Mouse (Mus musculus) embryo, embryonic 10 days (tissue): Measurements from ENCODE around the gene Omg.

Experiments
- DNase-seq: peaks from one replicate; pipeline ENCODE4 v3.0.0-alpha.2; 2015; ENCODE audit warnings: low spot score

The Omg gene

DNA sequence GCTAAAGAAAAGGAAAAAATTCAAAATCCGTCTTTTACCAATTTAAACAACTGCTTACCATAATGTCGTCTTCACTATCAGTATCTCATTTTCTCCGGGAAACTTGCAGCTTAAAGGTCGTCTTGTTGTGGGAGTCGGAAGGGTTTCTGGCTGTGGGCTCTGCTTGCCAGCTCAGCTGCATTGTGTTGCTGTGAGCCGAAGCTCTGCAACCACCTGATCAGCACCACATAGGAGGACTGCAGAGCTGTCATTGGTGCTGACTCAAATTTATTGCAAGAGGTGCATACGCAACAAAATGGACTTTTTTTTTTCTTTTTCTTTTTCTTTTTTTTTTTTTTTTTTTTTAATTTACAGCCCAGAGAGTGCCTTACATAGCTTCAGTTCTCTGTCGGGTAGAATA, at the start of gene Omg:
TSS of gene Omg (minus strand) at position 240 of the 400 bp plus-strand sequence.
- no peak for DNase-seq

DNA sequence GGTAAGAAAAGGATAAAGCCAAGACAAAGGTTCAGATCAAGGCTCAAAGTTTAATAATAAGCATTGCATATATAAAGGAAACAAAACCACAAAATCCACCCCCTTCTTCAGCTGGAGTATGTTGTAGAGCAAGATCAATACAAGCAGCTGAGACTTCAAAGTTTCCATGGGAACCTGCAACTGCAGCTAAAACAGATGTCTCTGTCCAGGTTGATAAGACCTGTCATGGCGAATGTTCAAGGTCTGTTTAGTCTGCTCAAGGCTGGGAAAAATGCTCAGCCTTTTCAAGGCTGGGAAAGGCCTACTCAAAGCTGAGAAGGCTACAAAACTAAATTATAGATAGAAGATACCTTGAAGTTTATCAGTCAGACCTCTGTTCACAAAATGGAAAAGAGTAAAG, 48.7 kb upstream of the Omg start:
- DNase-seq, result no peak

DNA sequence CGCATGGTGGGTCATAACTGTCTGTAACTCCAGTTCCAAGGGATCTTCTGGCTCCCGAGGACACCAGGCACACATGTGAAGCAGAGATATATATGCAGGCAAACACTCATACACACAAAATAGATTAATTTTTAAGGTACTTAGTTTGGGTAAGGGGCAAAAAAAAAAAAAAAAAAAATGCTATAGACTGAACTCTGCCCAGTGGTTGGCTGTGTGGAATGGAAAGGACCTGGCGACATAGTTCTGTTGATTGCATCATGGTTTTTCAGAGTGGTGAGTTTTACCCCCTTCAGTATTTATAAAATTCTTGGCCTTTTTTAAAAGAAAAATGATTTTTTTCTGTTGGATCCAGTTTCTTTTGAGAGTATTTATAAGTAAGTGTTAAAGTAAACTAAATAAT, 32.4 kb upstream of the Omg start:
- no peak for DNase-seq

DNA sequence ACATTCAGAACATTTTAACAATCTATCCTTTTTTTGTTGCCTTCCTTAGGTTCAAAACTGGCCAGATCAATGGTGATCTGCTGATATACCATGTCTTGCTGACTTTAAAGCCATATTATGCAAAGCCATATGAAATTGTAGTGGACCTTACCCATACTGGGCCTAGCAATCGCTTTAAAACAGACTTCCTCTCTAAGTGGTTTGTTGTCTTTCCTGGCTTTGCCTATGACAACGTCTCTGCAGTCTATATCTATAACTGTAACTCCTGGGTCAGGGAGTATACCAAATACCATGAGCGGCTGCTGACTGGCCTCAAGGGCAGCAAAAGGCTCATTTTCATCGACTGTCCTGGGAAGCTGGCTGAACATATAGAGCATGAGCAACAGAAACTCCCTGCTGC, 31.7 kb upstream of the Omg start:
- DNase-seq, result no peak

DNA sequence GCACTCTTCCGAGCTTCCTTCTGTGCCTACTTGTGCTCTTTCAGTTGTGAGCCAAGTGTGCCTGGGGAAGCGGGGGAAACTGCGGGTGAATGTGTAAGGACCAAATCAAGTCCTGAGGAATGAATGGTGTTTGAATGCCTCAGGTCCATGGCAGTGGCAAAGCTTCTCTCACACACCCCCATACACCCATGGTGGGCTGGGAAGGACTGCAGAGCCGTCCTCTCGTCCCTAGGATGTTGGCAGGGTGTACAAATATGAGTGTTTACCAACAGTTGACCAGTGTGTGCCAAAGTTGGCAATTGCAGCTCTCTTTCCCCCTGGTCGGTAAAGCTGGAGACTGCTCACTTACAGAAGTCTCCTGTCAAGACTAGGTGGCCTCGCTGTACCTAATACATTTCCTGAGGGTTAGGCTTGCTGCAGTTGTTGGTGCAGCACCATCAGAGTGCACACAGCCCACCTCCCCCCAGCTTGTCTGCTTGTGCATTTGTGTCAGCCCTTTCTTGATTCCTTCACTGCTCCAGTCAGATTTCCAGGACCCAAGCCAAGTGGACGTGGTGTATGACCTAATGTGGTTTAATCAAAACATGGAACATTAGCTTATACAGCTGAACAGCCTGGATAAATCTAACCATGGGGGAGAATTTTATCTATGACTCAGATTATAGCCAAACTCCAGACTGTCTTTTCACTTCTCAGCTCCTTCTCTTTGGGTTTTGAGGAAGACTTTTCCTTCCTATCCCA, 30.2 kb upstream of the Omg start:
- DNase-seq, result no peak

DNA sequence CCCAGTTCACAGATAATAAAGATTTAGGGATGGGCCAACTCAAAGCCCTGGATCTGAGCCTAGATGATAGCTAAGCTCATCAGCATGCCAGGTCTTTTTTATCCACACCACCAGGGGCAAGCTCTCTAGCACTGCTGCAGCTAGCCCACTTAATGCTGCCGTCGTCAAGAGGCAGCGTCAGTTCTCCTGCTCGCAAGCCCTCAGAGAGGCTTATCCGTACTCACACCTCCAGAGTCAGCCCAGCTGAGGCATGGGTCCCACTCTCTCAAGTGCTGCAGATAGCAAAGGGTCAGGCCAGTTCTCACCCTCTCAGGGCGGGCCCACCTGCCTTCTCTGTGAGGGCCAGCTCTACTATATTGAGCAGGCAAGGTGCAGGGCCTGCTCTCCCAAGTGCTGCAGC, 29.4 kb upstream of the Omg start:
- no peak for DNase-seq

DNA sequence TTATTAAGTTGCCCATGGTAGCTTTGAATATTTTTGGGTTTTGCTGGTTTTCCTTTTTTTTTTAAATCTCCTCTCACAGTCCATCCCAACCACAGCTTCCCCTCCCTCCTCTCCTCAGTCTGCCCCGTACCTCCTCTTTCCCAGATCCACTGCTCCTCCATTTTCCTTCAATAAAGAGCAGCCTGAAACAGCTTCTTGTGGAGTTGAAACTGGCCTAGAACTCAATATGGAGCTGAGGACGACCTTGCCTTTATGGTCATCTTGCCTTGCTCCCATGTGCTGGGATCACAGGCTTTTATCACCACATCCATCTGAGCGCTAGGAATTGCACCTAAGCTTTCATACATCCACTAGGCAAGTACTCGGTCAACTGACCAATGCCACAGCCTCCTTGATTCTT, 27.6 kb upstream of the Omg start:
- no peak for DNase-seq

DNA sequence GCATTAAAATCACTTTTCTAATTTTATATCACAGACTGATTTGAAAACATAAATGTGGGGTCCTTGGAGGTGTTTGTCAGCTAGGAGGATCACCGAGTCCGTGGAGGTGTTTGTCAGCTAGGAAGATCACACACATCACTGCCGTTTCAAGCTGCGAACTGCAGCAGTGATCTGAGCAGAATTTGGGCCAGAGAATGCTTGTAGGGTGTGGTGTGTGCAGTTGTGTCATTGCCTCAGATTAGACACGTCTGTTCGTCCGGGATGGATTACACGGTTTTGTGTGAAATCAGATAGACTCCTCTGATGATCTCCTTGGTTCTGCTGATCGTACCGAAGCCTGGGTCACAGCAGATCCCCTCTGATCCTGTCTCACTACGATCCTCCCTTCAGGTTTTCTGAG, 26.9 kb upstream of the Omg start:
- no peak for DNase-seq

DNA sequence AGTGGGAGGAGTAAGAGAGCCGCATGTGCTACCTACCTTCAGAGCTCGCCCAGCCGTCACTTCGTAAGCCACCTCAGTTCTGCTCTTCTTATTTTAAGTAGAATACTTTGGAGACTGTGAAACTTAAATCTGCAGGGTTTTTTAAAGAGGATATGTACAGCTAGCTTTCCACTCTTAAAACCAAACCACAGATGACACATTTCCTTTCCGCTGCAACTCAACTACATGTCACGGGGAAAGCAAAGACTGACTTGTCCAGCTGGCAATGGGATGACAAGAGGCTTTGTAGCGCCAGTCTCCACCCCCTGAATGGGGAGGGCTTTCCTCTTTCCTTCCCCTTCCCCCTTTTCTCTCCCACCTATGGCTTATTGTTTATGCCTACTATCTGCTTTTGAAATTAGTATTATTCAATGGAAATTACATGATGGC, 26.5 kb upstream of the Omg start, which contains the start of the genes Evi2 and Evi2a:
TSS of gene Evi2 (minus strand) at position 257 of the 429 bp plus-strand sequence.
TSS of gene Evi2a (minus strand) at position 277 of the 429 bp plus-strand sequence.
- DNase-seq, result no peak

DNA sequence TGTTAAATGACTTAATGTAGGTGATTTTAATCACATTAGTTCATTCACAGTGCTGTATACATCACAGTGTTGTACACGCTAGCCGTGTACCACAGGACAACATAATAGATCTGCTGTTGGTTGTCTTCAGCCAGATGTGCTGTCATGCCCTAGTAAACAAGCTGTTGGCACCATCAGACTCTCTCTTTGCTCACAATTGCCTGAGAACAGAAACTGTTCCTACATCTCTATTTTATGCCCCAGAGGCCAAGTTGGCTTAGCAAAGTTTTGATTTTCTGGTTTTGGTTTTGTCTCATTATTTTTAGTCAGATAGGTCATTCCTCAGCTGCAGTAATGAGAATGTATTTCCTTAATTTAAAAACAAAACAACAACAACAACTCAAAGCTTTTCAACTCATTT, 25.9 kb upstream of the Omg start:
- DNase-seq, result no peak

DNA sequence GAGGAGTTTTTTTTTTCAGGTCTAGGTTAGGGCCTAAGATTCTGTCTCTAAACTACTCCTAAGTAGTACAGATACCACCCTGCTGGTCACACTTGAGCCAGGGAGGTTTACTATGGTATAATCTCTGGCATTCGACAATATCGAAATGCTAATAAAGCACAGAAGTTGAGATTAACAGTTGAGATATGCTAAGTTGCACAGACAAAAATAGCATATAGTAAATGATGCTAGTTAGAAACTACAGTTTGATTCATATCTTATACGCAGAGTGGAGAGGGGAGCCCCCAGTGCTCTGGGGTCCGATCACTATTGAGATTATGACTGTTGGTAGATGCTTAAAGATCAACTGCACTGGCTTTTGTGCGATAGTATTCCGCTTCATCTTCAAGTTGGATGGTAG, 25.3 kb upstream of the Omg start:
- DNase-seq, result no peak

DNA sequence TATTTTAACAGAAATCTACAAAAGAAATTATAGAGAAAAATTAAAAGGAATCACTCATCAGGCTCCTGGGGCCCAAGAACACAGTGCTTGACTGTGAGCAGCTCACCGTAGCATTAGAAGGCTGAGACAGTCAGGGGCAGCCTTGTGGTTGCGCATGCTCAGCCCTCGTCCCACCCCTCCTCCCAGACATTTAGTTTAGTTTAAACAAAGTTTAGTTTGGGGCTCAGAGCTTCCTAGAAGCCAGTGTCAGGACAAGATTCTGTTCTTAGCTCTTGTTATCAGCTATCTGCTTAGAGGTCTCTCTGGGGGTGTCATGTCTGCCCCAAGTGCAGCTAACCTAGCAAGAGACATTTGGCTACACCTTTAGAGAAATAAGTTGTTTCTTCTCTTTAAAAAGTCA, 24.7 kb upstream of the Omg start:
- no peak for DNase-seq

DNA sequence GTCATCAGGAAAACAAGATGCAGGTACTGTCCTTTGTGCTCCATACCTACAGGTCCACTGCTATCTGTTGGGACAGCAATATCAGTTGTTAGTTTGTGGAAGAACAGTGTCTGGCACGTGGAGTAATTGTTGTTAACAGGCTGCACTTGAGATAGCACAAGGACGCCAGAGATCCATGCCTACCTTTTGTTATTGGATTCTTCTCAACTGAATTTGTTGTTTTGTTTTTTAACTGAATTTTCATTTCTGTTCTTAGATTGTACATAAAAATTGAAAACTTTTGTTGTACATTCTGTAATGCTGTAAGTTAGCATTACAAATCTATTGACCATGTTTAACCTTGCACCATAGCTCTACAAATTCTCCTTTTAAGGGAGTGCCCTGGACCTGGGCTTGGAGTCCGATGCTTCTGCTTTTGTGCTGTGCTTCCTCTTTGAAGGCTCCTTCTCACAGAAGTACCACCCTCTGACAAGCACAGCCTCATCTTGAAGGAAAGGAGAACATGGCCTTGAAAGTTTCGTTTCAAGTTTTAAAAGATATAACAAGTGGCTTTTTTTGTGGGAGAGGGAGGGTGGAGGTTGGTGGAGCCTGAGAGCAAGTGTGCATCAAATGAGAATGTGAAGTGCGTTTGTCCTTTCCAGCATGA, 24.0 kb upstream of the Omg start:
- no peak for DNase-seq

DNA sequence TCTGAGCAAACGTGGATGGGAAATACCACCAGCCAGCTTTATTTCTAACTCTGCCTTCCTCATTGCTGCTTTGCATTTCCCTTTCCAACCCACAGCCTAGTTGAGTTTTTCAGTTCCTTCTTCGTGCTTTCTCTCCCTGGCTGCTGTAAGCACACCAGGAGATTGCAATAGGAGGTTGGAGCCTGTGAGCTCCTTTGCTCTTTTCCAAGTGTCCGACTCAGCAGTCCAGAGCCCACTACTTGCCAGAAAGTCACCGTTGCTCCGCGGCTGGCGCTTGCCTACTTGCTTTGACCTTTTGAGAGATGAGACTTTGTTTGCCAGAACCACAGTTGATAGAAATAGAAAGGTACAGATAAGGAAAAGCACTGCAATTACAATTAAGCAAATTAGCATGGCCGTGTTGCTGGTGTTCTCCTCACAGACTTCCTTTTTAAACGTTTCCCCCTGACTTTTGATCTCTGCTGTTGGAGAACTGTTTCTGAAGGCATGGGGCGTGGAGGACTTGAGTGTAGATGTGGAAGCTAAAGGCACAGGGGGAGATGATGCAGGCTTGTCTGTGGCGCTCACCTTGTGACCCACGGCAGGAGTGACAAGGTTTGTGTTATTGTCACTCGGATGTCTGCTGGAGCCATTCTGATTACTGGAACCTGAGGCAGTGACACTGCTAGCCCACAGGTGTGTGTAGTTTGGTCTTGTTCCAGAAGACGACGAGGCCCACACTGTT, 23.3 kb upstream of the Omg start:
- no peak for DNase-seq

DNA sequence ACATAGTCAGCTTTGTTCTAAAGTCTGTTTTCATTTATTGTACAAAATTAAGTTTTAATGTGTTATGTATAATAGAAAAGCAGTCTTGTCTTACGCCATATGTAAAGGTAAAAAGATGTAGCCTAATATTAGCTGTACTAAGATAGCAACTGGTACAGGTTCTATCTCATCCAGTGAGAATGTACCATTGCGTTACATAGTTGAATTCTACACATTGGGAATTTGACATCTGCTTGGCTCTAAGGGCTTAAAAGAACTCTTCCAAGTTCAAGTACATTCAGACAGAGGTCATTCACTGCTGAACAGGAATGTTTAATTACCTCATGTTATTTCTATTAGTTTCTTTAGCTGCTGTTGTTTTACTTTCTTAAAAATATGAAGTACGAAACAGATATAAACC, 22.7 kb upstream of the Omg start:
- DNase-seq, result no peak

DNA sequence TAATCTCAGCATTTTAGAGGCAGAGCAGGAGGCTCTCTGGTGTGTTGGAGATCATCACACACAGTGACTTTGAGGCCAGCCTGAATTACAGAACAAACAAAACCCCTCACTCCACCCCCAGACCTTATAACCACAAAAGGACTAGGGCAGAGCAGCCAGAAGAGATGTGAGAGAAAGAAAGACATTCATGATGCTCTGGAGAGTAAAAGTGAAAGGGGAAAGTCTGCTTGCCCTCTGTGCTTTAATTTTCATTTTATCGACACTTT, 20.4 kb upstream of the Omg start:
- DNase-seq, result no peak

DNA sequence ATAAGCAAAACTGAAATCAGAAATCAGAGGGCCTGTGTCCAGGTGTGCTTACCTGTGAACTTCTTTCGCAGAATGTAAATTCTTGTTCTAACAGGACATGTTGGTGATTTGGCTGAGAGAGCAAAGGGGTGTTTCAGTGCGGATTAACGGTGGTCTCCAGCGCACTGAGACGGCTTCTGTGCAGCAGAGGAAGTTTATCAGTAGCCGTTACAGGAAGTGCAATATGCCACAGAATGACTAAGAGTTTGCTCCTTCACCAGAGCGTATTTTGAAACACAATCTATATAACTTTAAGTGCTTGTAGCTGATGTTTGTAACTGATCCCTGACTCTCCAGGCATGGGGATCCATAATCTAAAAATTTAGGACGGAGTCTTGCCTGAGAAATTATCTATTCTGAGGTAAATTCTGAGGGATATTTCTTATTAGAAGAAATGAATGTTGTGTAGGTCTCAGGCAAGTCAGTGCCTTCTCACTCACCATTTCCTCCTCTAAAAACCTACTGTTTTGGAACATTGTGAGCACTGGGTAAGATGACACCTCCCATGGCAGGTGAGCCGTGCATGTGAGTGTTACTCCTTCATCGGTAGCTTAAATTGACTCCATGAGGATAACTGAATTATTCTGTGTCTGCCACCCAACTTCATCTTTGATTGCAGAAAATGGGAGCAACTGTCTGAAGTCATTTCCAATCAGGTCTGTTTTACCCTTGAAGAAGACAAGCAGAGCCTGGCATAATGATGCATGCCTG, 19.9 kb upstream of the Omg start, which contains the start of gene Evi2b:
TSS of gene Evi2b (minus strand) at position 203 of the 750 bp plus-strand sequence.
- DNase-seq, result no peak

DNA sequence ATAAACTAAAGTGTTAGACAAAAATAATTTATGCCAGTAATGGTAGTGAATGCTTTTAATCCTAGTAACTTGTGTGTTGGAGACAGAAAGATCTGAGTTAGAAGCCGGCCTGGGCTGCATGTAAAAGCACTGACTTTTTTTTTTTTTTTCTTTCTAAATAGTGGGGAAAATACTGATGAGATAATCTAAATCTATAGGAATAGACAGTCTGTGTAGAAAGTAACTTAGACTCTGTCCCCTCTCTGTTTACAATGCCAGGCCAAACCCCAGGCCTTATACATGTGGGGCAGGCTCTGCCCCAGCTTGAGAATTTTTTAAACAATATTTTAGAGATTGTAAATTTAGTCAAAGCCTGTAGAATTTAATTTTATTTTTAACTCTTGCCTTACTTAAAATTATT, 19.1 kb upstream of the Omg start:
- DNase-seq, result no peak

DNA sequence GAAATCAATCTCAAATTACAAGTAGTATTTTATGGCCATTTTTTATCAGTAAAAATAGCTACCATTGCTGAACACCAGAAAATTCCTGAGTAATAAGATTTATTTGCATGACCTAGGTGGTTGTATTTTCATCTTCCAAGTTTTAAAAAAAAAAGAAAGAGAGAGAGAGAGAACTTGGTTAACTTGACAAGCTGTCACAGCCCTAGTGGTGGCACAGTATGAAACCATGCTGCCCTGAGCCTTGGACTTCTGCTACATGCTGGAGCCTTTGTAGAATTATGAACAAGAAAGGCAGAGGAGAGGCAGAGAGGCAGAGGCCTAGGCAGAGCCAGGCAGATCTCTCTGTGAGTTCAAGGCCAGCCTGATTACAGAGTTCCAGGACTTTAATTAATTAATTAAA, 18.0 kb upstream of the Omg start:
- DNase-seq, result no peak

DNA sequence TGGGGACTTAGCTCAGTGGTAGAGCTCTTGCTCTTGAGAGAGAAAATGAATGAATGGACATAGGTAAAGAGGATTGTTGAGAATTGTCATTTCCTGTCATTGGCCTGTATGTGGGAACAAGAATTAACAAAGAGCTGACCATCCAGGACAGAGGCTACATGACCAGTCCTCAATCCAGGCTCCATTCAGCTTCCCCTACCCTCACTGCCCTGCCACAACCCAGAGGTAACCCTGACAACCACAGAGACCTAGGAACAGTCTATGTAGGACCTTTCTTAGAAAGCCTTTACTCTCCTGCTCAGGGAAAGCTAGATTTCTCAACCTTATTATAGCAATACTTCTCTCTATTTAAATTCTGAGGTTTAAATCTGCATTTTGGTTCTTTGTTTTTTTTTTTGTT, 16.9 kb upstream of the Omg start:
- no peak for DNase-seq

DNA sequence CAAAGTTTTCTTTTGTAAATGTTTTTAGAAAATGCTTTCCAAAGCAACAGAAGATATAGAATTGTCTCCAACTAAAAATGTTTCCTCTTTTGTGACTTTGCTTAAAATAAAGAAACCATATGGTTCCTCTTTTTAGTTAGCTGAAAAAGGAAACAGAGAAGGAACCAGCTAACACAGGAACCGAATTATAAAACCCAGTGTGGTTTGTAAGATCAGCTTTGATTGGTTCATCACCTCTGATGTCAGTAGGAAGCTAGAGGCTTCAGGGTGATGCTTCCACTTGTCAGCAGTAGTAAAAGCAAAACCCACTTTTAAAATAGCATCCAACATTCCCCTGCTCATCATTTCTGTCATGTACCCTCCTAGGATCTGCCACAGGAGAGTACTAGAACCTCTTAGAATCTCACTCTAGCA, 16.0 kb upstream of the Omg start:
- DNase-seq, result no peak

DNA sequence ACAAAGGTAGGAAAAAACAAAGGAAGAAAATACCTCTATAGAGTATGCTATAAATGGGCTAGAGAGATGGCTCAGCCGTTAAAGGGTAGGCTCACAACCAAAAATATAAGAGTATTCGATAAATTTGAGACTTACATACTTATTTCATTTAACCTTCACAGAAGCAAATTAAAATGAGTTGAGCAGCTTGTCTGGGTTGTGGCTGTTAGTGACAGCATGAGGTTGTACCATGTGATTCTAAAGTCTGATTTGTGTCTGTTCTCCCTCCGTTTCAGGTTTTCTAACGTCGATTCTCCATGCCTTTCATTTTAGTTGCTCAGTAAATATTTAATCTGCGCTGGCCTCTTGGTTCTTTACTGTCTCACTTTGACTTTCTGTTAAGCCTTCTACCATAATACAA, 15.4 kb upstream of the Omg start:
- no peak for DNase-seq

DNA sequence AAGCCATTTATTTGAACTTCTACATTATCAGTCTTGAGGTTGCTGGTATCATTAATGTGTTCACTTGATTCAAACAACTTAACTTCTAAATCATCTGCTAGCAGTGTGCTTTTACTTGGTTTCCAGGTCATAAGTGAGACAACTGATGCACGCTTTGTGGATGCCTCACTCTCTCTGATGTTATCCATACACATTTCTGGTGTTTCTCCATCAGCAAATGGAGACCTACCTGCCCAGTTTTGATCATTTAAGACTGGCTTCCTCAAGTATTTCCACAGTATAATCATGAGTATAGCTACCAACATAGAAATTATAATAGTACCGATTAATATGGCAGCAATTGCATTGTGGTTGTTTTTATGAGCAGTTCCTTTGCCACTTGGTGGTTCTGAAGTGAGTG, 11.9 kb upstream of the Omg start:
- DNase-seq, result no peak
